Mouse (Mus musculus) forebrain, embryonic 11.5 days (tissue): ENCODE results near the gene Usp32. TPM values are rescaled to one million over a fixed set of nuclear protein-coding genes. Genes with fewer than 3 reads are reported as not detected.
"Not testable (repeated sequence)": the region's sequence is repeated elsewhere in the genome, so short reads cannot be mapped to it uniquely, and the experiment has no call there.

Experiments used
- ATAC-seq: fragments of 200-750 bp; cut with Nextera tagmentation; replicated peaks from 2 replicates; pipeline ENCODE4 v1.8.0; 2017; ENCODE audit warnings: moderate TSS enrichment; ENCODE audit not compliant: low FRiP score
- DNase-seq: peaks from one replicate; pipeline ENCODE4 v3.0.0-alpha.2; 2017; ENCODE audit warnings: low spot score
- H3K27ac ChIP-seq: fragments of 300-500 bp; sonication (generic); 2 replicates; pipeline ENCODE4 v1.5.1; 2014; ENCODE audit warnings: low read depth, low read length
- H3K27me3 ChIP-seq: fragments of 300-500 bp; sonication (generic); 2 replicates; pipeline ENCODE4 v1.6.1; 2014; ENCODE audit warnings: mild to moderate bottlenecking, low read length, mixed read lengths; ENCODE audit not compliant: control insufficient read depth, insufficient read depth
- H3K36me3 ChIP-seq: fragments of 300-500 bp; sonication (generic); 2 replicates; pipeline ENCODE4 v1.6.1; 2014; ENCODE audit warnings: mild to moderate bottlenecking, low read length, moderate library complexity, mixed read lengths; ENCODE audit not compliant: control insufficient read depth, insufficient read depth
- H3K4me1 ChIP-seq: fragments of 300-500 bp; sonication (generic); replicated peaks from 2 replicates; pipeline ENCODE4 v1.6.1; 2014; ENCODE audit warnings: low read length, mixed read lengths; ENCODE audit not compliant: control insufficient read depth, insufficient read depth
- H3K4me2 ChIP-seq: fragments of 300-500 bp; sonication (generic); 2 replicates; pipeline ENCODE4 v1.6.1; 2014; ENCODE audit warnings: low read depth, mild to moderate bottlenecking, low read length, moderate library complexity, mixed read lengths; ENCODE audit not compliant: severe bottlenecking
- H3K4me3 ChIP-seq: fragments of 300-500 bp; sonication (generic); 2 replicates; pipeline ENCODE4 v1.5.1; 2014; ENCODE audit warnings: low read depth, low read length
- H3K9ac ChIP-seq: fragments of 300-500 bp; sonication (generic); 2 replicates; pipeline ENCODE4 v1.6.1; 2014; ENCODE audit warnings: low read length
- H3K9me3 ChIP-seq: fragments of 300-500 bp; sonication (generic); 2 replicates; pipeline ENCODE4 v1.6.1; 2016; ENCODE audit warnings: low read length, mixed read lengths; ENCODE audit not compliant: control insufficient read depth
- WGBS: fragments of 180-500 bp; shearing (Covaris S2); extraction: QIAGEN DNeasy Blood & Tissue Kit; methylation state at CpG from one replicate; pipeline ENCODE4 v1.1.7; 2014; 5-methylcytosine and 5-hydroxymethylcytosine counted together
- polyA plus RNA-seq: library from polyadenylated mRNA; unstranded; fragments of >200 nt; fragmentation: Nextera tagmentation; extraction: Ambion mirVana; gene quantifications from 2 replicates; pipeline ENCODE4 v1.2.1, GENCODE M21; 2014

Usp32 gene
- polyA plus RNA-seq, 1 experiment from 2014 or later = 8.0 TPM

GRCm38 (mm10) chr11:85175941-85176340 lies 36.0 kb upstream of the Usp32 start:
- Histone ChIP-seq H3K9me3 (no peaks in the 10 kb centered on the region), H3K4me2 (no peak overlapping the region), H3K27me3 (no peaks in the 10 kb centered on the region; the same call in 1 of the 2 replicates), H3K9ac (no peak overlapping the region), H3K4me3 (no peak overlapping the region), H3K27ac (no peak overlapping the region), H3K36me3 (no peaks in the 10 kb centered on the region), H3K4me1 (no peaks in the 10 kb centered on the region)
- DNase-seq (no peak), ATAC-seq (no peak)
- 91% methylated on average over 3 of the region's 3 CpGs for WGBS

- Histone ChIP-seq H3K27me3 (no peaks in the 10 kb centered on the region; the same call in 1 of the 2 replicates), H3K4me1 (0 out of 2 replicates have a peak, but pooled peaks cover 3% of the 10 kb centered on the region), H3K27ac (no peak overlapping the region), H3K9ac (no peak overlapping the region), H3K4me3 (no peak overlapping the region), H3K4me2 (no peak overlapping the region; the same call in 1 of the 2 replicates), H3K36me3 (no peaks in the 10 kb centered on the region), H3K9me3 (no peaks in the 10 kb centered on the region)
- WGBS = 51% methylated on average over 2 of the region's 2 CpGs
- no peak for ATAC-seq
- DNase-seq = no peak
These were observed 30.9 kb upstream of the Usp32 start for GRCm38 (mm10) chr11:85170833-85171232.

- ATAC-seq (peak; percentile 66; the same call in 1 of the 2 replicates), DNase-seq (peak; percentile 95)
- H3K27me3 ChIP-seq = no peaks in the 10 kb centered on the region; the same call in 1 of the 2 replicates
- H3K4me2 ChIP-seq = peak within 1 kb of the TSS; percentile 46
- peak within 1 kb of the TSS; percentile 49 for H3K9ac ChIP-seq
- no peak within 1 kb of the TSS for H3K27ac ChIP-seq
- no peaks in the 10 kb centered on the region for H3K9me3 ChIP-seq
- peak within 1 kb of the TSS; percentile 5; the same call in 1 of the 2 replicates for H3K4me3 ChIP-seq
- no peaks in the 10 kb centered on the region for H3K36me3 ChIP-seq
- 15% methylated on average over 21 of the region's 21 CpGs for WGBS
- H3K4me1 ChIP-seq = 0 out of 2 replicates have a peak, but pooled peaks cover 3% of the 10 kb centered on the region
These were observed 30.2 kb upstream of the Usp32 start, which contains the start of gene 1700125H20Rik for GRCm38 (mm10) chr11:85170058-85170740. Gene 1700125H20Rik (plus strand): TSS chr11:85170404.

GRCm38 (mm10) chr11:85167503-85167902 lies 27.5 kb upstream of the Usp32 start:
- WGBS = 83% methylated on average over 1 of the region's 1 CpGs
- Histone ChIP-seq H3K36me3 (no peaks in the 10 kb centered on the region), H3K9ac (no peak overlapping the region), H3K4me2 (no peak overlapping the region), H3K9me3 (no peaks in the 10 kb centered on the region), H3K4me1 (0 out of 2 replicates have a peak, but pooled peaks cover 3% of the 10 kb centered on the region), H3K4me3 (no peak overlapping the region), H3K27ac (no peak overlapping the region), H3K27me3 (no peaks in the 10 kb centered on the region; the same call in 1 of the 2 replicates)
- DNase-seq (no peak), ATAC-seq (no peak)

- H3K4me1 ChIP-seq = no peaks in the 10 kb centered on the region
- no peak for DNase-seq
- no peaks in the 10 kb centered on the region for H3K36me3 ChIP-seq
These were observed 24.4 kb upstream of the Usp32 start for GRCm38 (mm10) chr11:85164371-85164770.

GRCm38 (mm10) chr11:85163014-85163413 lies 23.1 kb upstream of the Usp32 start:
- not testable (repeated sequence) for H3K4me1 ChIP-seq, H3K4me2 ChIP-seq, H3K27me3 ChIP-seq, H3K27ac ChIP-seq, H3K36me3 ChIP-seq, DNase-seq, H3K9me3 ChIP-seq, ATAC-seq, H3K9ac ChIP-seq, H3K4me3 ChIP-seq
- WGBS = 86% methylated on average over 1 of the region's 1 CpGs

More at GRCm38 (mm10) chr11:85164371-85164770, 24.4 kb upstream of the Usp32 start:
- Histone ChIP-seq H3K9ac (no peak overlapping the region), H3K4me2 (no peak overlapping the region), H3K9me3 (no peaks in the 10 kb centered on the region), H3K27ac (no peak overlapping the region), H3K4me3 (no peak overlapping the region), H3K27me3 (no peaks in the 10 kb centered on the region)
- ATAC-seq = no peak

- Histone ChIP-seq H3K4me2 (no peak overlapping the region), H3K4me1 (no peaks in the 10 kb centered on the region), H3K27ac (no peak overlapping the region), H3K36me3 (no peaks in the 10 kb centered on the region), H3K27me3 (no peaks in the 10 kb centered on the region), H3K9me3 (no peaks in the 10 kb centered on the region), H3K4me3 (no peak overlapping the region), H3K9ac (no peak overlapping the region)
- DNase-seq = no peak
- WGBS = 68% methylated on average over 2 of the region's 2 CpGs
- ATAC-seq = no peak
These were observed 17.3 kb upstream of the Usp32 start for GRCm38 (mm10) chr11:85157301-85157700.

GRCm38 (mm10) chr11:85152256-85152930 lies 12.4 kb upstream of the Usp32 start:
- Histone ChIP-seq H3K27me3 (no peaks in the 10 kb centered on the region), H3K9ac (no peak overlapping the region), H3K4me1 (no peaks in the 10 kb centered on the region), H3K36me3 (no peaks in the 10 kb centered on the region), H3K4me2 (no peak overlapping the region), H3K4me3 (no peak overlapping the region), H3K9me3 (no peaks in the 10 kb centered on the region), H3K27ac (no peak overlapping the region)
- ATAC-seq (no peak), DNase-seq (no peak)
- 90% methylated on average over 2 of the region's 2 CpGs for WGBS
